Mouse (Mus musculus): ENCODE results near the gene Celf1.
"Not testable (repeated sequence)": the region's sequence is repeated elsewhere in the genome, so short reads cannot be mapped to it uniquely, and the experiment has no call there.

The Celf1 gene

GRCm38 (mm10) chr2:90940233-90941229, at the start of gene Celf1:
TSS of gene Celf1 (plus strand) at chr2:90940382.
- peak; percentile 74 for DNase-seq (ENCODE audit: low spot score)

- DNase-seq (ENCODE audit: low spot score): no peak
Observed at GRCm38 (mm10) chr2:90893673-90894298, 46.4 kb upstream of the Celf1 start.

- not testable (repeated sequence) for DNase-seq (ENCODE audit: low spot score)
Observed at GRCm38 (mm10) chr2:90894299-90894677, 45.9 kb upstream of the Celf1 start.

GRCm38 (mm10) chr2:90903398-90903797, 36.8 kb upstream of the Celf1 start:
- DNase-seq (ENCODE audit: low spot score): no peak

GRCm38 (mm10) chr2:90904076-90904855, 35.9 kb upstream of the Celf1 start, which contains the start of the genes Kbtbd4 and Ndufs3:
TSS of gene Kbtbd4 (plus strand) at chr2:90904740.
TSS of gene Ndufs3 (minus strand) at chr2:90904827.
- peak; percentile 76 for DNase-seq (ENCODE audit: low spot score)

- no peak for DNase-seq (ENCODE audit: low spot score)
Observed at GRCm38 (mm10) chr2:90904856-90905224, 35.3 kb upstream of the Celf1 start.

GRCm38 (mm10) chr2:90906721-90907120, 33.5 kb upstream of the Celf1 start:
- no peak for DNase-seq (ENCODE audit: low spot score)

GRCm38 (mm10) chr2:90910861-90911260, 29.3 kb upstream of the Celf1 start:
- no peak for DNase-seq (ENCODE audit: low spot score)

GRCm38 (mm10) chr2:90911668-90912067, 28.5 kb upstream of the Celf1 start:
- no peak for DNase-seq (ENCODE audit: low spot score)

GRCm38 (mm10) chr2:90913671-90914070, 26.5 kb upstream of the Celf1 start:
- no peak for DNase-seq (ENCODE audit: low spot score)

- DNase-seq (ENCODE audit: low spot score): no peak
Observed at GRCm38 (mm10) chr2:90915516-90915915, 24.7 kb upstream of the Celf1 start.

GRCm38 (mm10) chr2:90916560-90917232, 23.5 kb upstream of the Celf1 start:
- DNase-seq (ENCODE audit: low spot score): no peak

GRCm38 (mm10) chr2:90917233-90917998, 22.8 kb upstream of the Celf1 start:
- DNase-seq (ENCODE audit: low spot score): peak; percentile 38

GRCm38 (mm10) chr2:90917999-90918698, 22.0 kb upstream of the Celf1 start:
- no peak for DNase-seq (ENCODE audit: low spot score)

GRCm38 (mm10) chr2:90921178-90921577, 19.0 kb upstream of the Celf1 start:
- no peak for DNase-seq (ENCODE audit: low spot score)

- DNase-seq (ENCODE audit: low spot score): no peak
Observed at GRCm38 (mm10) chr2:90922636-90923035, 17.5 kb upstream of the Celf1 start.

GRCm38 (mm10) chr2:90928566-90928965, 11.6 kb upstream of the Celf1 start:
- DNase-seq (ENCODE audit: low spot score): no peak

GRCm38 (mm10) chr2:90931829-90932228, 8.4 kb upstream of the Celf1 start:
- DNase-seq (ENCODE audit: low spot score): no peak

- no peak for DNase-seq (ENCODE audit: low spot score)
Observed at GRCm38 (mm10) chr2:90932273-90932672, 7.9 kb upstream of the Celf1 start.

- no peak for DNase-seq (ENCODE audit: low spot score)
Observed at GRCm38 (mm10) chr2:90938362-90938761, 1.8 kb upstream of the Celf1 start.

All from ovary, adult 18-20 months (tissue).